Comparison of ENCODE assay signal across 9 mouse cellular contexts in genomic region chr10:100629762-100630438, GRCm38 (mm10). TPM values are rescaled to one million over a fixed set of nuclear protein-coding genes. Genes with fewer than 3 reads are reported as not detected.
DNase-seq lines count a peak whose midpoint lies in the region; ATAC-seq lines count a peak whose summit lies in the region.
"Had no signal": no experiment of that assay in that cellular context is flagged by ENCODE, and none has a peak within 500 bp of the region (broad histone marks: within the 10 kb centered on the region; RNA-seq: fewer than 3 reads in every experiment).

No protein-coding gene starts in this region.

- H3K36me3 ChIP-seq in hindbrain, embryonic 10.5 days: no peaks in the 10 kb centered on the region

- WGBS in hindbrain, embryonic 10.5 days: 27% methylated on average over 20 of the region's 20 CpGs

- peak; percentile 81; the same call in 1 of the 2 replicates for ATAC-seq in erythroid progenitor cell, adult 5-6 weeks (replicated peaks; ENCODE audit: low FRiP score, poor library complexity, severe bottlenecking)

- H3K4me1 ChIP-seq in hindbrain, embryonic 10.5 days (replicated peaks): no peaks in the 10 kb centered on the region; the same call in 1 of the 2 replicates

- peak; percentile 23 to 72 for DNase-seq in adrenal gland, adult (ENCODE audit: inconsistent age in 2 of 2, low spot score in 1 of 2)
- DNase-seq in adrenal gland, adult 8-10 months: no peak
- peak; percentile 64 for DNase-seq in brain, embryonic 18.5 days (ENCODE audit: low read depth, low spot score)
- DNase-seq in hindbrain, embryonic 10.5 days (ENCODE audit: low spot score): peak; percentile 44
- peak; percentile 51 to 67 for DNase-seq in layer of hippocampus, postnatal 14 days (ENCODE audit: low spot score in 2 of 2)
- DNase-seq in lung, postnatal 10 days: peak; percentile 34
- DNase-seq in retina, postnatal 1 day: peak; percentile 79

- H3K9me3 ChIP-seq in hindbrain, embryonic 10.5 days: no peaks in the 10 kb centered on the region

- H3K27me3 ChIP-seq in hindbrain, embryonic 10.5 days (ENCODE audit: insufficient read depth, poor library complexity, severe bottlenecking): no peaks in the 10 kb centered on the region
- H3K27me3 ChIP-seq: CH12.LX had no signal

- H3K27ac ChIP-seq in hindbrain, embryonic 10.5 days: no peak overlapping the region

- no peak overlapping the region for H3K4me3 ChIP-seq in hindbrain, embryonic 10.5 days

RNA-seq across cellular contexts. Expression of gene 1700017N19Rik, which starts 39.6 kb away (rescaled TPM):
- total RNA-seq in adrenal gland, adult 8-10 months (2022): not detected
- total RNA-seq in erythroid progenitor cell, adult 5-6 weeks (2015; ENCODE audit: low replicate concordance): not detected in 2 replicates
- total RNA-seq in erythroid progenitor cell, adult 5-6 weeks (2017; ENCODE audit: low replicate concordance): not detected in 2 replicates
- not detected in 2 replicates for polyA plus RNA-seq in hindbrain, embryonic 10.5 days (2016; fragmentation: Nextera tagmentation; extraction: Ambion mirVana)
- not detected for total RNA-seq in layer of hippocampus, postnatal 14 days (2021)
- total RNA-seq: CH12.LX had no signal

RNA-seq across cellular contexts. Expression of gene 4930430F08Rik, which starts 39.7 kb away (rescaled TPM):
- 10 to 100 TPM; 14.6 to 20.1 (median 15.4) TPM for total RNA-seq in adrenal gland, adult 8-10 months (2022)
- 18.7 and 35.2 TPM in 2 replicates for total RNA-seq in erythroid progenitor cell, adult 5-6 weeks (2015; ENCODE audit: low replicate concordance)
- 50.6 and 71.9 TPM in 2 replicates for total RNA-seq in erythroid progenitor cell, adult 5-6 weeks (2017; ENCODE audit: low replicate concordance)
- 9.0 and 9.4 TPM in 2 replicates for polyA plus RNA-seq in hindbrain, embryonic 10.5 days (2016; fragmentation: Nextera tagmentation; extraction: Ambion mirVana)
- 10 to 100 TPM; 24.5 to 26.9 TPM for total RNA-seq in layer of hippocampus, postnatal 14 days (2021)
- total RNA-seq: CH12.LX had no signal
